Mouse (Mus musculus): ENCODE results near the gene Etnk2. TPM values are rescaled to one million over a fixed set of nuclear protein-coding genes. Genes with fewer than 3 reads are reported as not detected.

The Etnk2 gene
- polyA plus RNA-seq, 1 experiment: 1.2 TPM

- DNase-seq (ENCODE audit: low spot score): no peak
These were observed 53.7 kb downstream of the Etnk2 start for GRCm38 (mm10) chr1:133417113-133417512.

- DNase-seq (ENCODE audit: low spot score): no peak
These were observed 54.2 kb downstream of the Etnk2 start for GRCm38 (mm10) chr1:133417539-133417938.

GRCm38 (mm10) chr1:133418164-133418800 lies 54.9 kb downstream of the Etnk2 start:
- peak; percentile 81 for DNase-seq (ENCODE audit: low spot score)

- no peak for DNase-seq (ENCODE audit: low spot score)
These were observed 55.9 kb downstream of the Etnk2 start for GRCm38 (mm10) chr1:133419178-133419834.

- DNase-seq (ENCODE audit: low spot score): no peak
These were observed 57.1 kb downstream of the Etnk2 start for GRCm38 (mm10) chr1:133420491-133420890.

- no peak for DNase-seq (ENCODE audit: low spot score)
These were observed 57.7 kb downstream of the Etnk2 start for GRCm38 (mm10) chr1:133421061-133421460.

GRCm38 (mm10) chr1:133421975-133422570 lies 58.7 kb downstream of the Etnk2 start:
- DNase-seq (ENCODE audit: low spot score): no peak

GRCm38 (mm10) chr1:133422615-133423161 lies 59.3 kb downstream of the Etnk2 start:
- no peak for DNase-seq (ENCODE audit: low spot score)

GRCm38 (mm10) chr1:133423166-133423542 lies 59.8 kb downstream of the Etnk2 start:
- DNase-seq (ENCODE audit: low spot score): no peak

GRCm38 (mm10) chr1:133423543-133424480 lies 60.4 kb downstream of the Etnk2 start, which contains the start of gene Sox13:
Sox13 (minus strand) TSS chr1:133424377.
- DNase-seq (ENCODE audit: low spot score): peak; percentile 69

- DNase-seq (ENCODE audit: low spot score): no peak
These were observed 61.3 kb downstream of the Etnk2 start for GRCm38 (mm10) chr1:133424547-133425140.

Other genes with a start within 250 kb of the Etnk2 start
- gene Ppp1r15b, start 232.4 kb upstream of the Etnk2 start, polyA plus RNA-seq (2012; rRNA removed): 30.5 and 30.9 TPM in 2 replicates
- gene Plekha6, start 199.4 kb upstream of the Etnk2 start, polyA plus RNA-seq (2012; rRNA removed): 81.1 and 94.9 TPM in 2 replicates
- 1.7 and 1.9 TPM in 2 replicates for gene Golt1a, start 53.8 kb upstream of the Etnk2 start, polyA plus RNA-seq (2012; rRNA removed)
- gene Kiss1, start 41.7 kb upstream of the Etnk2 start, polyA plus RNA-seq (2012; rRNA removed): not detected in 2 replicates
- gene Ren1, start 13.1 kb upstream of the Etnk2 start, polyA plus RNA-seq (2012; rRNA removed): 0.07 and 0.22 TPM in 2 replicates
- gene Sox13, start 60.8 kb downstream of the Etnk2 start, polyA plus RNA-seq (2012; rRNA removed): 30.1 and 31.7 TPM in 2 replicates
- gene Snrpe, start 246.7 kb downstream of the Etnk2 start, polyA plus RNA-seq (2012; rRNA removed): 135 and 175 TPM in 2 replicates

Data from urinary bladder, adult 2 months (tissue).